Mouse (Mus musculus) neutrophil, adult 65 days (primary cell): Measurements from ENCODE around the gene Olfr1500. TPM values are rescaled to one million over a fixed set of nuclear protein-coding genes. Genes with fewer than 3 reads are reported as not detected.

Experiments used
- total RNA-seq: library from RNA; stranded (reverse); gene quantifications from 2 replicates; pipeline ENCODE4 v1.2.4, GENCODE M21; 2023

Olfr1500 gene
- total RNA-seq: not detected in 2 replicates

GRCm38 (mm10) chr19:13830388-13830787 is at the start of gene Olfr1500:
Gene Olfr1500, minus strand, starts transcription at chr19:13830488.

GRCm38 (mm10) chr19:13861495-13861894 is 31.2 kb upstream of the Olfr1500 start, which contains the start of gene Olfr1502:
Gene Olfr1502, plus strand, starts transcription at chr19:13861795.

GRCm38 (mm10) chr19:13850592-13850991 is 20.3 kb upstream of the Olfr1500 start, which contains the start of gene Olfr1501:
Gene Olfr1501, minus strand, starts transcription at chr19:13850692.

GRCm38 (mm10) chr19:13819347-13819746 is 10.9 kb downstream of the Olfr1500 start, which contains the start of gene Olfr1499:
Gene Olfr1499, minus strand, starts transcription at chr19:13819447.

GRCm38 (mm10) chr19:13798102-13798501 is 32.2 kb downstream of the Olfr1500 start, which contains the start of gene Olfr1497:
Gene Olfr1497, minus strand, starts transcription at chr19:13798202.

GRCm38 (mm10) chr19:13777578-13777977 is 52.7 kb downstream of the Olfr1500 start, which contains the start of gene Olfr1496:
Gene Olfr1496, plus strand, starts transcription at chr19:13777878.

Other genes starting within 250 kb of the Olfr1500 start
- gene Olfr1484, start 247.0 kb downstream of the Olfr1500 start, total RNA-seq: not detected in 2 replicates
- not detected in 2 replicates for gene Olfr1487, start 213.1 kb downstream of the Olfr1500 start, total RNA-seq
- gene Olfr1489, start 198.9 kb downstream of the Olfr1500 start, total RNA-seq: not detected in 2 replicates
- gene Olfr1490, start 179.4 kb downstream of the Olfr1500 start, total RNA-seq: not detected in 2 replicates
- gene Olfr1491, start 133.2 kb downstream of the Olfr1500 start, total RNA-seq: not detected in 2 replicates
- not detected in 2 replicates for gene Olfr1493-ps1, start 107.2 kb downstream of the Olfr1500 start, total RNA-seq
- not detected in 2 replicates for gene Olfr1494, start 90.8 kb downstream of the Olfr1500 start, total RNA-seq
- not detected in 2 replicates for gene Olfr1495, start 65.9 kb downstream of the Olfr1500 start, total RNA-seq
- not detected in 2 replicates for gene Olfr1496, start 52.6 kb downstream of the Olfr1500 start, total RNA-seq
- not detected in 2 replicates for gene Olfr1497, start 32.3 kb downstream of the Olfr1500 start, total RNA-seq
- not detected in 2 replicates for gene Olfr1499, start 11.0 kb downstream of the Olfr1500 start, total RNA-seq
- not detected in 2 replicates for gene Olfr1501, start 20.2 kb upstream of the Olfr1500 start, total RNA-seq
- not detected in 2 replicates for gene Olfr1502, start 31.3 kb upstream of the Olfr1500 start, total RNA-seq
- not detected in 2 replicates for gene Olfr1504, start 67.4 kb upstream of the Olfr1500 start, total RNA-seq
- not detected in 2 replicates for gene Olfr1505, start 83.0 kb upstream of the Olfr1500 start, total RNA-seq